Mouse (Mus musculus) limb, embryonic 11.5 days (tissue): Measurements from ENCODE around the gene Pml. TPM values are rescaled to one million over a fixed set of nuclear protein-coding genes. Genes with fewer than 3 reads are reported as not detected.

ENCODE experiments used
- ATAC-seq: fragments of 200-750 bp; cut with Nextera tagmentation; 2 replicates; pipeline ENCODE4 v1.8.0; 2017; ENCODE audit warnings: low read depth; ENCODE audit not compliant: insufficient number of reproducible peaks, low FRiP score, low TSS enrichment
- DNase-seq: peaks from one replicate; pipeline ENCODE4 v3.0.0-alpha.2; 2015; ENCODE audit warnings: low spot score
- H3K27ac ChIP-seq: fragments of 300-500 bp; sonication (generic); replicated peaks from 2 replicates; pipeline ENCODE4 v1.5.1; 2014; ENCODE audit warnings: low read depth, mild to moderate bottlenecking, low read length
- H3K27me3 ChIP-seq: fragments of 300-500 bp; sonication (generic); 2 replicates; pipeline ENCODE4 v1.6.1; 2014; ENCODE audit warnings: mild to moderate bottlenecking, low read length, mixed read lengths; ENCODE audit not compliant: control insufficient read depth, insufficient read depth
- H3K36me3 ChIP-seq: fragments of 300-500 bp; sonication (generic); 2 replicates; pipeline ENCODE4 v1.6.1; 2014; ENCODE audit warnings: mild to moderate bottlenecking, low read length, moderate library complexity, mixed read lengths; ENCODE audit not compliant: control insufficient read depth, insufficient read depth
- H3K4me1 ChIP-seq: fragments of 300-500 bp; sonication (generic); 2 replicates; pipeline ENCODE4 v1.6.1; 2014; ENCODE audit warnings: low read length, mixed read lengths; ENCODE audit not compliant: control insufficient read depth, insufficient read depth
- H3K4me2 ChIP-seq: fragments of 300-500 bp; sonication (generic); 2 replicates; pipeline ENCODE4 v1.6.1; 2014; ENCODE audit warnings: low read depth, mild to moderate bottlenecking, moderate library complexity; ENCODE audit not compliant: severe bottlenecking
- H3K4me3 ChIP-seq: fragments of 300-500 bp; sonication (generic); 2 replicates; pipeline ENCODE4 v1.5.1; 2014; ENCODE audit warnings: low read depth, low read length
- H3K9ac ChIP-seq: fragments of 300-500 bp; sonication (generic); 2 replicates; pipeline ENCODE4 v1.6.1; 2014; ENCODE audit warnings: mild to moderate bottlenecking, low read length
- H3K9me3 ChIP-seq: fragments of 300-500 bp; sonication (generic); 2 replicates; pipeline ENCODE4 v1.6.1; 2016; ENCODE audit warnings: low read length; ENCODE audit not compliant: control insufficient read depth
- WGBS: fragments of 180-500 bp; shearing (Covaris S2); extraction: QIAGEN DNeasy Blood & Tissue Kit; methylation state at CpG from one replicate; pipeline ENCODE4 v1.1.7; 2014; 5-methylcytosine and 5-hydroxymethylcytosine counted together
- polyA plus RNA-seq: library from polyadenylated mRNA; unstranded; fragments of >200 nt; fragmentation: Nextera tagmentation; extraction: Ambion mirVana; gene quantifications from 2 replicates; pipeline ENCODE4 v1.2.1, GENCODE M21; 2014

The Pml gene
- polyA plus RNA-seq, 1 experiment from 2014 or later, result 18.7 TPM

DNA sequence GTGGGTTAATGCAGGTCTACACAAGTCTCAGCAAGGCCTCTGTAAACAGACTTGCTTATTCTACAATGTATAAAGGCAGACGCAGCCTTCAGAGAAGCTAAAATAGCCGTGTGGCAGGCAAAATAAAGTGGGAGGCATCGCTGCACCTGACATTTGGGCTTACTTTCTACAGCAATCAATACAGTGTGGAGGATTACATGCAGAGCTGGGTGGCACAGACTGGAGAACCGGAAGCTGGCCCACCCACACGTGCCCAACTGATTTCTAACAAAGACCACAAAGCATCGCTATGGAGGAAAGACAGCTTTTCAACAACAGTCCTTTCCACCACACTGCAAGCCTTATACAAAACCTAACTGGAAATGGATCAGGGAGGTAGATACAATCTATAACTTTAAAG lies 65.1 kb downstream of the Pml start:
- no peaks in the 10 kb centered on the region for H3K4me1 ChIP-seq
- DNase-seq, result no peak
- no peaks in the 10 kb centered on the region for H3K9me3 ChIP-seq
- no peak overlapping the region for H3K4me2 ChIP-seq
- H3K27me3 ChIP-seq, result no peaks in the 10 kb centered on the region
- H3K9ac ChIP-seq, result no peak overlapping the region
- no peak overlapping the region for H3K4me3 ChIP-seq
- no peak for ATAC-seq
- H3K27ac ChIP-seq, result no peak overlapping the region
- H3K36me3 ChIP-seq, result no peaks in the 10 kb centered on the region
- WGBS, result 84% methylated on average over 6 of the region's 6 CpGs

DNA sequence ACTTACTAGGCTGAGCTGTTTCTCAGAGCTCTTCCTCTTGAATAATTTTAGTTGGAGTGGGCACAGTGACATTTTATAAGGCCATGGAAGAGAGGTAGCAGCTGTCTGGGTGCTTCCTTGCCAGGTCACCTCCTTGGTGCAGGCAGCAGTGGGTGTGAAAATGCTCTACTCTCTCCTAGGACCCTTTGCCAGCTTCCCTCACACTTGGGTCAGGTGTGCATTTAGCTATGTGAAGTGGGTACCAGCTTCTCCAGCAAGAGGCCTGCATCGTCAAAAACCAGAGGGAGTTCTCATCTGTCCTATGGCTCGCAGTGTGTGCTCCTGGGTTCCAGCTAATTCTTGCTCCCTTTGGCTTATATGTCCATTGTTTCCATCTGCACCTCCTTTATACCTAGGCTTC lies 70.2 kb downstream of the Pml start:
- DNase-seq (no peak), ATAC-seq (no peak)
- Histone ChIP-seq H3K4me2 (no peak overlapping the region), H3K9me3 (no peaks in the 10 kb centered on the region), H3K36me3 (no peaks in the 10 kb centered on the region), H3K27me3 (no peaks in the 10 kb centered on the region), H3K4me1 (peaks cover 13% of the 10 kb centered on the region; the same call in 1 of the 2 replicates), H3K9ac (no peak overlapping the region), H3K27ac (no peak overlapping the region), H3K4me3 (no peak overlapping the region)
- 86% methylated on average over 2 of the region's 2 CpGs for whole genome bisulfite sequencing

DNA sequence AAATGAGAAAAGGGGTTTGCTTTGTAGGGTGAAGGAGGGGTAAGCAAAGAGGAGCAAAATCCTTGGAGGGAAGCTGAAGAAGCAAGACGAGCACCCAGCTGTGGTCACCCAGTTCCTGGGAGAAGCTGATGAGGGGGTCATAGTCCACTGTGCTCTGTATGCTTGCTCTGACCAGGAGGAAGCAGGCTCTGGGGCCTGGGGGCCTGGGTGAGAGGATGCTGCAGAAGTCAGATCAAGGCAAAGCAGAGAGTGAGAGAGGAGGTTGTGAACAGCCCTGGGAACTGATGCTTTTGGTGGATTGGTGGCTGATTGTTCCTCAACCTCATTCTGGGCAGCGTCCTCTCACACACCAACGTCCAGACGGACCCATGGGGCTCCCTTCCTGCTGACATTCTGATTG lies 72.4 kb downstream of the Pml start:
- Histone ChIP-seq H3K27ac (no peak overlapping the region), H3K4me1 (peaks cover 13% of the 10 kb centered on the region; the same call in 1 of the 2 replicates), H3K9me3 (no peaks in the 10 kb centered on the region), H3K9ac (no peak overlapping the region), H3K36me3 (no peaks in the 10 kb centered on the region), H3K4me2 (no peak overlapping the region), H3K27me3 (no peaks in the 10 kb centered on the region), H3K4me3 (no peak overlapping the region)
- WGBS, result 64% methylated on average over 4 of the region's 4 CpGs
- no peak for ATAC-seq
- DNase-seq, result no peak

DNA sequence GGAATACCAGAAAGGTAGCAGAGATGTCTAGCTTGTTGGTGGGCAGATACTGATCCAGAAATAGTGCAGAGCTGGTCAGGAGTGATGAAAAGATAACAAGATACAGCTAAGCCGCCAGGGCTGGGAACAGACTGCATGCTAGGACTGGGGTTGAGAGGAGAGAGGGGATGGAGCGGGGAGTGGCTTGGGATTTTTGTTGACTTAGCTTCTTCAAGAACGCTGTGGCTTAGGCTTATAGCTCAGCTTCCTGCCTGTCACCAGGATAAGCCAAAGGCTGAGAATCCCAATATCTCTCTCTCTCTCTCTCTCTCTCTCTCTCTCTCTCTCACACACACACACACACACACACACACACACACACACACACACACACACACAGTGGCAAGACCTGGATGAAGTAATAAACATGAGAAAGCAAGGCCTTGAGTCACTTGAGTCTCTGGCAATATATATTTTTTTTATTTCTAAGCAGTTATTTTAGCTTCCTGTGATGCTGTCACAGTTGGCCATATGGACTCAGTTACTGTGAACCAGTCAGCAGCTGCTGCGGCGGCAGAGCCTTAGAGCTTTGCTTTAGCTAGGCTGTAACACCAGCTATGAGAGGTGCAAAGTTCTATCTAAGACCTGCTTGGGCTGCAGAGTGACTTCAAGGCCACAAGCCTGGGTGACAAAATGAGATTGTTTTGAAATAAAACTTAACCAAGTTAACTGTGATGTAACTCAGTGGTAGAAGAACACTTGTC lies 73.7 kb downstream of the Pml start:
- ATAC-seq (no peak), DNase-seq (peak; percentile 51)

DNA sequence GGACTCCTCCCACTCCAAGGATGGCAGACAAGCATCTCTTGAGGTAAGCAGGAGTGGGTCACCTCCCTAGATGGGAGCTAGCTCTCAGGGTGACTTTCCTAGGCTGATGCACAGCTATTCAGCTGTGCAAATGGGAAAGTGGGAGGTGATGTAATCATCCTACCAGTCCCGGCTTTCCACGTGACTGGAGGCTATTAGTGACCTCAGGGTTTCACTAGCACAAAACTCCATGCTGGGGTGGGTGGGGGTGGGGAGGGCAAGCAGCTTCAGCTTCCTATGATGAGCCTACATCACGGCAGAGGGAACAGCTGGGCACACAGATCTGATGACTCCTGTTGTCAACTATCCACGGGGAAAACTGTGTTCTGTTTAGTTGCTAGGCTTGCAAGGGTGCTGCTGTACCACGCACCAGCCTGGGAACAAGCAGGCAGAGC lies 74.8 kb downstream of the Pml start:
- H3K27me3 ChIP-seq, result no peaks in the 10 kb centered on the region
- no peak overlapping the region for H3K4me2 ChIP-seq
- H3K4me1 ChIP-seq, result peaks cover 13% of the 10 kb centered on the region; the same call in 1 of the 2 replicates
- no peak overlapping the region for H3K27ac ChIP-seq
- WGBS, result 37% methylated on average over 5 of the region's 5 CpGs
- ATAC-seq (no peak), DNase-seq (no peak)
- no peaks in the 10 kb centered on the region for H3K9me3 ChIP-seq
- no peak overlapping the region for H3K4me3 ChIP-seq
- no peaks in the 10 kb centered on the region for H3K36me3 ChIP-seq
- H3K9ac ChIP-seq, result no peak overlapping the region

More for the DNA sequence above, 73.7 kb downstream of the Pml start:
- no peaks in the 10 kb centered on the region for H3K36me3 ChIP-seq
- peaks cover 13% of the 10 kb centered on the region; the same call in 1 of the 2 replicates for H3K4me1 ChIP-seq
- H3K9me3 ChIP-seq, result no peaks in the 10 kb centered on the region
- no peak overlapping the region for H3K27ac ChIP-seq
- no peaks in the 10 kb centered on the region for H3K27me3 ChIP-seq
- H3K9ac ChIP-seq, result no peak overlapping the region
- WGBS, result 33% methylated on average over 5 of the region's 5 CpGs
- H3K4me2 ChIP-seq, result no peak overlapping the region
- no peak overlapping the region for H3K4me3 ChIP-seq

DNA sequence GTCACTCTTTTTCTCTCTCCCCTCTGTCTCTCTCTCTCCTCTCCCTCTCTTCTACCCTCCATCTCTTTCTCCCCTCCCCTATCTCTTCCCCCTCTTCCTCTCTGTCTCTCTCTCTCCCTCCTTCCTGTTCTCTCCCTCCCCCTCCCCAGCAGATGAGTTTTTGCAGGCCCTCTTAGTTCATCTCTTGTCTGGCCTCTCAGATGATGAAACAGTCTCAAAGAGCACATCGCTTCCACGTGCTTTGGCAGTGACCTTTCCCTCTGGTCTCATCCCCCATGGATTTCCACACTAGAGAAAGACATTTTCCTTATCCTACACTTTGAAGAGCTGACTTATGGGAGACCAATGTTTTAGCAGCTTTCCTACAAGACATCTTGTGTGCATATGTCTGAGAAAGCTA lies 76.7 kb downstream of the Pml start:
- no peak overlapping the region for H3K4me3 ChIP-seq
- no peak overlapping the region for H3K27ac ChIP-seq
- ATAC-seq, result no peak
- no peaks in the 10 kb centered on the region for H3K27me3 ChIP-seq
- no peaks in the 10 kb centered on the region for H3K36me3 ChIP-seq
- WGBS, result 75% methylated on average over 2 of the region's 2 CpGs
- no peak overlapping the region for H3K4me2 ChIP-seq
- no peak for DNase-seq
- no peak overlapping the region for H3K9ac ChIP-seq
- H3K9me3 ChIP-seq, result no peaks in the 10 kb centered on the region
- peaks cover 18% of the 10 kb centered on the region; the same call in 1 of the 2 replicates for H3K4me1 ChIP-seq

DNA sequence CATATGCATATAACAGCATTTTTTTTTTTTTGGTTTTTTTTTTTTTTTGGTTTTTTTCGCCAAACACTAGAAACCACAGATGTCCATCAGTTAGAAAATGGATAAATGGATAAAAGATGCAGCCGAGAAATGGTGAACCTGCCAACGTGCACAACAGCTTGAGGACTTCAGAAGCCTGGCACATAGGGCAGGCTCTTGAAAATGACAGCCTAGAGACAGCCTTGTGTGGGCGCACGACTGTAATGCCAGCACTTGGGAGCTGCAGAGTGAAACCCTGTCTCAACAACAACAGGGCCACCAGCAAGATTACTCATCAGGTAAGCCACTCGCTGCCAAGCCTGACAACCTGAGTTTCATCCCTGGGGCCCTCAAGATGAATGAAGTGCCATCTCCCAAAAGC lies 80.2 kb downstream of the Pml start:
- H3K36me3 ChIP-seq, result no peaks in the 10 kb centered on the region
- no peak overlapping the region for H3K4me3 ChIP-seq
- no peaks in the 10 kb centered on the region for H3K27me3 ChIP-seq
- 83% methylated on average over 6 of the region's 6 CpGs for WGBS
- H3K4me1 ChIP-seq, result 0 out of 2 replicates have a peak, but pooled peaks cover 4% of the 10 kb centered on the region
- no peak for ATAC-seq
- no peaks in the 10 kb centered on the region for H3K9me3 ChIP-seq
- H3K27ac ChIP-seq, result no peak overlapping the region
- no peak overlapping the region for H3K9ac ChIP-seq
- no peak overlapping the region for H3K4me2 ChIP-seq
- DNase-seq, result no peak

DNA sequence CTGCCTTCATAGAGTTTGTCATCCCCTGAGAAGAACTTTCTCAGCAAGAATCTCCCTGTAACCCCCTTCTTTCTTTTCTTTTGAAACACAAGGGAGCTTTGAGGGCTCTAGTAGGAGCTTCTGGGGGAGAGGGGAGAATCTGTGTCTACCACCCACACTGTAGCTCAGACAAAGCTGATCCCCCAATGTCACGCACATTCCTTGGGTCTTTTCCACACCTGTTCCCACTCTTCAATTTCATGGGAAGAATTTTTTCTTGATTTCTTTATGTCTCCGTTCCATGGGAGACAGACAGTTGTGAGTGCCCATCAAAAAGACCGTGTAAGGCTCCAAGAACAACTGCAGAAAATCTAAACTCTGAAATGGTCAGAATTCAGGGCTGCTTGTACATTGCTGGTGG lies 80.7 kb downstream of the Pml start:
- Histone ChIP-seq H3K4me2 (no peak overlapping the region), H3K36me3 (no peaks in the 10 kb centered on the region), H3K4me1 (0 out of 2 replicates have a peak, but pooled peaks cover 4% of the 10 kb centered on the region), H3K27ac (no peak overlapping the region), H3K4me3 (no peak overlapping the region), H3K27me3 (no peaks in the 10 kb centered on the region), H3K9ac (no peak overlapping the region), H3K9me3 (no peaks in the 10 kb centered on the region)
- DNase-seq (peak; percentile 20), ATAC-seq (no peak)
- WGBS, result 86% methylated on average over 3 of the region's 3 CpGs
